ENCODE assay signal across 16 mouse cellular contexts in genomic region chr8:57623955-57624354, GRCm38 (mm10).
"Had no signal": no experiment of that assay in that cellular context is flagged by ENCODE, and none has a peak within 500 bp of the region (broad histone marks: within the 10 kb centered on the region; RNA-seq: fewer than 3 reads in every experiment).

No protein-coding gene starts in this region.

- H3K4me3 ChIP-seq: neural tube, embryonic 12.5 days; neural tube, embryonic 13.5 days; neural tube, embryonic 15.5 days; stomach, embryonic 15.5 days had no signal

- DNase-seq: retina, postnatal 1 day; right cerebral cortex, postnatal 14 days; right cerebral cortex, postnatal 25 days; right cerebral cortex, postnatal 4 days; spleen, adult 18-20 months; thymus, adult 18-20 months; thymus, adult 2 months; thymus, postnatal 14 days; thymus, postnatal 25 days; thymus, postnatal 36 days; thymus, postnatal 4 days had no signal

- H3K27ac ChIP-seq: neural tube, embryonic 12.5 days; neural tube, embryonic 13.5 days; neural tube, embryonic 15.5 days; stomach, embryonic 15.5 days; stomach, postnatal 0 days had no signal
